In the genomic region with DNA sequence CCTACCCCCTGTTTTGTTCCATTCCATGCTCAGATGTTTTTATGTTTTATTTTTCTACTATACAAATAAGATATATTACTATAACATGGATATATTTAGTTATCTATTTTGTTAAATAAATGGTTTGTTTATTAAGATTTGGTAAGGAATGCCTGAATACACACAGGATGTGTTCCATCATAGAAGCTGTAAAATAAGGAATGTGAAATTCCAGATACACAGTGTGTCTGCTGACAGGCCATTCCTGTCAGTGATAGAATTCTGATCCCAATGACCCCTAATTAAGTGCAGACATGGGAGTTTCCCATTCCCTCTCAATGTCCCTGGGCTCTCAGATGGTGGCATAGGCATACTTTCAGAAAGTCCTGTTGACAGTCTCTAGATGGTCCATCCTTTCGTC, we compare ENCODE assay signal across 11 mouse cellular contexts.
"Had no signal": no experiment of that assay in that cellular context is flagged by ENCODE, and none has a peak within 500 bp of the region (broad histone marks: within the 10 kb centered on the region; RNA-seq: fewer than 3 reads in every experiment).

No protein-coding gene starts in this region.

- H3K9me3 ChIP-seq: limb, embryonic 15.5 days; liver, embryonic 13.5 days; midbrain, embryonic 15.5 days; neural tube, embryonic 12.5 days; stomach, embryonic 15.5 days had no signal

- DNase-seq: layer of hippocampus, adult 9-11 months; layer of hippocampus, postnatal 36 days; liver, embryonic 13.5 days; liver, postnatal 0 days; lung, postnatal 4 days; thymus, adult 2 months; thymus, postnatal 25 days had no signal

- H3K36me3 ChIP-seq: limb, embryonic 15.5 days; liver, embryonic 13.5 days; midbrain, embryonic 15.5 days; neural tube, embryonic 12.5 days; stomach, embryonic 15.5 days had no signal

- H3K4me3 ChIP-seq: limb, embryonic 15.5 days; liver, embryonic 13.5 days; midbrain, embryonic 15.5 days; neural tube, embryonic 12.5 days; stomach, embryonic 15.5 days had no signal

- H3K27me3 ChIP-seq: limb, embryonic 15.5 days; liver, embryonic 13.5 days; midbrain, embryonic 15.5 days; neural tube, embryonic 12.5 days; stomach, embryonic 15.5 days had no signal

- H3K4me1 ChIP-seq: limb, embryonic 15.5 days; liver, embryonic 13.5 days; midbrain, embryonic 15.5 days; neural tube, embryonic 12.5 days; stomach, embryonic 15.5 days had no signal

- H3K27ac ChIP-seq: limb, embryonic 15.5 days; liver, embryonic 13.5 days; midbrain, embryonic 15.5 days; neural tube, embryonic 12.5 days; stomach, embryonic 15.5 days had no signal
